Mouse (Mus musculus) liver, adult 2 months (tissue): ENCODE data around the gene Rtf1.
A peak's percentile ranks its signal among the peaks of the same experiment; 100 is the strongest.

Source experiments
- CTCF ChIP-seq: fragments of 200-500 bp; IDR thresholded peaks from 2 replicates; pipeline ENCODE4 v1.5.1; 2011; ENCODE audit warnings: low read depth, low read length, control low read depth
- POLR2A ChIP-seq: fragments of 200-500 bp; IDR thresholded peaks from 2 replicates; pipeline ENCODE4 v1.6.1; 2011; ENCODE audit warnings: low read length, control low read depth; ENCODE audit not compliant: insufficient read depth; ENCODE audit errors: extremely low read depth

- peak; percentile 17; the same call in 1 of the 2 replicates for TF ChIP-seq CTCF
- no peak for TF ChIP-seq POLR2A
These were observed 92.4 kb downstream of the Rtf1 start for GRCm38 (mm10) chr2:119767246-119767645.
